Mouse (Mus musculus): ENCODE measurements around the gene Ypel2. TPM values are rescaled to one million over a fixed set of nuclear protein-coding genes. Genes with fewer than 3 reads are reported as not detected.

Ypel2 gene
- total and polyA plus RNA-seq, 3 experiments, result 0.23 to 0.52 TPM; not detected in 1

DNA sequence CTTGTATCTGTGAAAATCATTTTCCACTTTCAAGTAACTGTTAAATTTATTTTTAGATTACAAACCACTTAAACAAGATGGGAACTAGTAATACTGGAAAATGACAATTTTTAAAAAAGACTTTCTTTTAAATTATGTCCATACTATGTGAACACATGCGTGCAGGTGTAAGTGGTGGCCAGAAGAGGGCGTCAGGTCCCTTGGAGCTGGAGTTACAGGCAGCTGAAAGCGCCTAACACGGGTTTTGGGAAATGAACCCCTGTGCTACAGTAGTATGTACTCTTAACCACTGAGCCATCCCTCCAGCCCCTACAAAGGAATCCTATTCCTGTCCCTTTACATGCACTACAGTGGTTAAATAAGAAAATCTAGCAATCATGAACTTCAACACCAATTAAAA lies 42.7 kb upstream of the Ypel2 start (continued):
- no peak for TF ChIP-seq POLR2A (IDR thresholded peaks at IDR 0.05; ENCODE audit: control insufficient read depth in 1 of 2, insufficient read depth in 1 of 2, low read depth in 1 of 2, low read length in 2 of 2, poor library complexity in 1 of 2)
- TF ChIP-seq USF2 (IDR thresholded peaks at IDR 0.05; ENCODE audit: borderline replicate concordance in 1 of 2, insufficient read depth in 1 of 2, low read depth in 1 of 2, low read length in 2 of 2), result no peak
- no peak for TF ChIP-seq KAT2A (conservative IDR thresholded peaks at IDR 0.05; ENCODE audit: low read depth, low read length)
- TF ChIP-seq POLR2AphosphoS5 (IDR thresholded peaks at IDR 0.05; ENCODE audit: borderline replicate concordance, low read depth, low read length), result no peak
- no peak for TF ChIP-seq ZMIZ1 (IDR thresholded peaks at IDR 0.05; ENCODE audit: low read depth, low read length)
- TF ChIP-seq BHLHE40 (IDR thresholded peaks at IDR 0.05; ENCODE audit: borderline replicate concordance, low read depth, low read length), result no peak
- TF ChIP-seq EP300 (IDR thresholded peaks at IDR 0.05; ENCODE audit: low read depth in 1 of 2, low read length in 2 of 2), result no peak
- TF ChIP-seq USF1 (IDR thresholded peaks at IDR 0.05; ENCODE audit: low read depth, low read length), result no peak
- no peak for TF ChIP-seq GATA1 (IDR thresholded peaks at IDR 0.05; ENCODE audit: low read depth, low read length)
- TF ChIP-seq HCFC1 (IDR thresholded peaks at IDR 0.05; ENCODE audit: low read depth, low read length), result no peak
- peak; percentile 59 for TF ChIP-seq RAD21 (IDR thresholded peaks at IDR 0.05; ENCODE audit: low read depth, low read length)
- TF ChIP-seq MEF2A (IDR thresholded peaks at IDR 0.05; ENCODE audit: extremely low read depth, insufficient replicate concordance, low read depth, low read length, poor library complexity, severe bottlenecking), result no peak
- TF ChIP-seq MAZ (IDR thresholded peaks at IDR 0.05; ENCODE audit: low read depth, low read length), result no peak
- no peak for TF ChIP-seq TBP (IDR thresholded peaks at IDR 0.05; ENCODE audit: low read depth, low read length)
- peak; percentile 38 for TF ChIP-seq ZC3H11A (IDR thresholded peaks at IDR 0.05; ENCODE audit: low read depth, low read length)
- TF ChIP-seq NELFE (IDR thresholded peaks at IDR 0.05; ENCODE audit: low read depth, low read length), result no peak
- TF ChIP-seq NRF1 (IDR thresholded peaks at IDR 0.05; ENCODE audit: insufficient read depth, low read depth, low read length, poor library complexity, severe bottlenecking), result no peak
- TF ChIP-seq CTCF (IDR thresholded peaks at IDR 0.05 in 2 of 3, conservative IDR thresholded peaks at IDR 0.05 in 1 of 3; ENCODE audit: control insufficient read depth in 1 of 3, insufficient read depth in 1 of 3, low read depth in 2 of 3, low read length in 3 of 3, poor library complexity in 1 of 3, severe bottlenecking in 1 of 3), result peak; percentile 47 to 75 (median 63)
- TF ChIP-seq RCOR1 (IDR thresholded peaks at IDR 0.05; ENCODE audit: low read depth, low read length), result no peak

DNA sequence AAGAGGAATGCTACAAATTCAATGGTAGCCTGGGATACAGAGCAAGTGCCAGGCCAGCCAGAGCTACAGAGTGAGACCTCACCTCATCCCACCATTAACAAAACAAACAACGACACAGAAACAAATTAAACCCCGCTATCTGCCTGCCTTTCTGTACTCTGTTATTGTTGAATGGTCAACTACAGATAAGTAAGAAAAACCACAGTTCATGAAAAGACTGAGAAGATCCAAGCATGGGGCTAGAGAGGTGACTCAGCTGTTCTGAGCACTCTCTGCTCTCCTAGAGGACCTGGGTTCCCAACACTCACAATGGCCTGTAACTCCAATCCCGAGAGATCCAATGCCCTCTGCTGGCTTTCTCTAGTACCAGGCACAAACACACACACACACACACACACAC lies 34.7 kb upstream of the Ypel2 start:
- Histone ChIP-seq H3K79me2 (ENCODE audit: control insufficient read depth, insufficient read depth, low read length, poor library complexity) (no peaks in the 10 kb centered on the region), H3K27me3 (ENCODE audit: control insufficient read depth in 1 of 2, insufficient read depth in 2 of 2, low read length in 2 of 2) (no peaks in the 10 kb centered on the region), H3K36me3 (ENCODE audit: control insufficient read depth in 1 of 2, insufficient read depth in 2 of 2, low read length in 2 of 2) (peaks cover 0 to 6% of the 10 kb centered on the region in 2 experiments; a peak in 1 of 4 replicates), H3K9me3 (replicated peaks; ENCODE audit: insufficient read depth, low read length) (no peaks in the 10 kb centered on the region), H3K9ac (ENCODE audit: control insufficient read depth, low read depth, low read length, poor library complexity, severe bottlenecking) (no peak overlapping the region), H3K4me1 (ENCODE audit: control insufficient read depth in 1 of 2, insufficient read depth in 2 of 2, low read length in 2 of 2) (peaks cover 4 to 13% of the 10 kb centered on the region in 2 experiments), H3K27ac (ENCODE audit: control insufficient read depth, low read depth, low read length) (no peak overlapping the region), H3K4me3 (ENCODE audit: control insufficient read depth in 1 of 2, insufficient read depth in 1 of 2, low read depth in 2 of 2, low read length in 2 of 2) (no peak overlapping the region)
- DNase-seq (ENCODE audit: low read depth, low spot score), result peak; percentile 58
- TF ChIP-seq CTCF (IDR thresholded peaks at IDR 0.05 in 2 of 3, conservative IDR thresholded peaks at IDR 0.05 in 1 of 3; ENCODE audit: control insufficient read depth in 1 of 3, insufficient read depth in 1 of 3, low read depth in 2 of 3, low read length in 3 of 3, poor library complexity in 1 of 3, severe bottlenecking in 1 of 3), result no peak
- no peak for TF ChIP-seq MEF2A (IDR thresholded peaks at IDR 0.05; ENCODE audit: extremely low read depth, insufficient replicate concordance, low read depth, low read length, poor library complexity, severe bottlenecking)
- TF ChIP-seq MYC (IDR thresholded peaks at IDR 0.05; ENCODE audit: low read depth, low read length), result no peak
- no peak for TF ChIP-seq ELF1 (IDR thresholded peaks at IDR 0.05; ENCODE audit: low read depth, low read length)
- no peak for TF ChIP-seq NRF1 (IDR thresholded peaks at IDR 0.05; ENCODE audit: insufficient read depth, low read depth, low read length, poor library complexity, severe bottlenecking)
- TF ChIP-seq GABPA (IDR thresholded peaks at IDR 0.05; ENCODE audit: low read depth, low read length), result no peak
- TF ChIP-seq BHLHE40 (IDR thresholded peaks at IDR 0.05; ENCODE audit: borderline replicate concordance, low read depth, low read length), result no peak
- TF ChIP-seq MYB (IDR thresholded peaks at IDR 0.05; ENCODE audit: low read depth, low read length), result 0 out of 2 replicates have a peak, but pooled peaks have one; percentile 15
- no peak for TF ChIP-seq NELFE (IDR thresholded peaks at IDR 0.05; ENCODE audit: low read depth, low read length)
- TF ChIP-seq ZKSCAN1 (IDR thresholded peaks at IDR 0.05; ENCODE audit: low read depth, low read length), result no peak
- peak; percentile 52; the same call in 1 of the 2 replicates for TF ChIP-seq ETS1 (IDR thresholded peaks at IDR 0.05; ENCODE audit: low read depth, low read length)
- no peak for TF ChIP-seq POLR2A (IDR thresholded peaks at IDR 0.05; ENCODE audit: control insufficient read depth in 1 of 2, insufficient read depth in 1 of 2, low read depth in 1 of 2, low read length in 2 of 2, poor library complexity in 1 of 2)
- no peak for TF ChIP-seq UBTF (IDR thresholded peaks at IDR 0.05; ENCODE audit: borderline replicate concordance, insufficient read depth, low read depth, low read length)
- TF ChIP-seq SMC3 (IDR thresholded peaks at IDR 0.05; ENCODE audit: low read depth, low read length), result no peak
- no peak for TF ChIP-seq MAZ (IDR thresholded peaks at IDR 0.05; ENCODE audit: low read depth, low read length)
- peak; percentile 58 for TF ChIP-seq GATA1 (IDR thresholded peaks at IDR 0.05; ENCODE audit: low read depth, low read length)
- TF ChIP-seq CHD2 (IDR thresholded peaks at IDR 0.05; ENCODE audit: low read length), result no peak
- no peak for TF ChIP-seq JUND (IDR thresholded peaks at IDR 0.05; ENCODE audit: low read depth, low read length)
- no peak for TF ChIP-seq KAT2A (conservative IDR thresholded peaks at IDR 0.05; ENCODE audit: low read depth, low read length)
- TF ChIP-seq ZC3H11A (IDR thresholded peaks at IDR 0.05; ENCODE audit: low read depth, low read length), result no peak
- no peak for TF ChIP-seq HCFC1 (IDR thresholded peaks at IDR 0.05; ENCODE audit: low read depth, low read length)
- no peak for TF ChIP-seq ZNF384 (IDR thresholded peaks at IDR 0.05; ENCODE audit: low read depth, low read length)
- no peak for TF ChIP-seq MAX (IDR thresholded peaks at IDR 0.05; ENCODE audit: low read length)
- no peak for TF ChIP-seq POLR2AphosphoS2 (IDR thresholded peaks at IDR 0.05; ENCODE audit: low read length)
